Mouse (Mus musculus): ENCODE measurements around the gene Nfkb2. TPM values are rescaled to one million over a fixed set of nuclear protein-coding genes. Genes with fewer than 3 reads are reported as not detected.

Nfkb2 gene
- polyA plus RNA-seq, 2 experiments, result 2.6 to 4.5 TPM

DNA sequence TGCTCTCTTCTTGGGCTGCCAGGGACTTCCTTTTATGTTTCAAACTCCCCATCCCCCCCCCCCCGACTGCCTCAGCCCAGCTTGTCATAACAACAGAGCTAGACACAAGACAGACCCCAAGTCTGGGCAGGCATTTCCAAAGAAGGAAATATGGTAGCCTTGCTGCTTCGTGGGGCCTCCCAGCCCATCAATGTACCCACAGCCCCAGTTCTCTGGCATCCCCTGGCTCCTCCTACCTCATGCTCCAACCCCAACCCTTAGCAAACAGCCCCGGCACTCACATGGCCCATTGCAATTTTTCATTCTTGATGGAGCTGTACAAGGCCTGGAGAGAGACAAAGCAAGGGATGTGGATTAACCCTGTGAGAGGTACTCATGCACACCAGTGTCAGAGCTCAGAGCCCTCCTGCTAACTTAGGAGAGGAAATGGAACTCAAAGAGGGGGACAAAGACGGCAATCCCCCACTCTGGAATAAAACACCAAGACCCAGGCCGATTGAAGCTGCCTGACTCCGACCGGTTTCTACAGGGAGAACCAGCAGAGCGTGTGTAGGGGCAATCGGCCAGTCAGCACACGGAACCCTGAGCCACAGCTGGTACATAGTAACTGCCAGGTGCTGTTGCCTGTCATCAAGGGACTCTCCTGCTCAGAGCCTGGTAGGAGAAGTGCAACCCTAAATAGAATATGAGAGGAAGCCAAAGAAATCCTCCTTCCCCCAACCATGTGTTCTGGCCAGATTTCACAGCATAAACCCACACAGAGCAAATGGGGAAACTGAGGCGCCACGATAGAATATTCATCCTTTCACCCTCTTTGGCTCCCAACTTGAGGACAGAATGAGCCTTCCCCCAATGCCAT lies 11.9 kb downstream of the Nfkb2 start:
- ATAC-seq (ENCODE audit: insufficient read depth) (peak; percentile 36), DNase-seq (ENCODE audit: low read depth in 3 of 3, low spot score in 3 of 3) (no peak)
- WGBS (ENCODE audit: insufficient replicate concordance), result 40% methylated on average over 12 of the region's 12 CpGs
- Histone ChIP-seq H3K36me3 (replicated peaks; ENCODE audit: control insufficient read depth, insufficient read depth, low read depth) (no peaks in the 10 kb centered on the region), H3K27ac (peak overlapping the region; percentile 90), H3K4me2 (ENCODE audit: low read depth) (peak overlapping the region; percentile 65), H3K9ac (replicated peaks) (peak overlapping the region; percentile 61), H3K4me1 (replicated peaks; ENCODE audit: control insufficient read depth in 2 of 2, insufficient read depth in 2 of 2, low read length in 1 of 2) (peaks cover 36 to 40% of the 10 kb centered on the region in 2 experiments), H3K4me3 (ENCODE audit: insufficient read depth in 1 of 2, low read depth in 2 of 2, low read length in 2 of 2) (peak overlapping the region; percentile 20 to 47), H3K27me3 (ENCODE audit: control insufficient read depth, insufficient read depth, low read length) (peaks cover 53% of the 10 kb centered on the region), H3K9me3 (ENCODE audit: control insufficient read depth, low read length) (no peaks in the 10 kb centered on the region)
- TF ChIP-seq CTCF (IDR thresholded peaks at IDR 0.05; ENCODE audit: low read depth), result no peak

DNA sequence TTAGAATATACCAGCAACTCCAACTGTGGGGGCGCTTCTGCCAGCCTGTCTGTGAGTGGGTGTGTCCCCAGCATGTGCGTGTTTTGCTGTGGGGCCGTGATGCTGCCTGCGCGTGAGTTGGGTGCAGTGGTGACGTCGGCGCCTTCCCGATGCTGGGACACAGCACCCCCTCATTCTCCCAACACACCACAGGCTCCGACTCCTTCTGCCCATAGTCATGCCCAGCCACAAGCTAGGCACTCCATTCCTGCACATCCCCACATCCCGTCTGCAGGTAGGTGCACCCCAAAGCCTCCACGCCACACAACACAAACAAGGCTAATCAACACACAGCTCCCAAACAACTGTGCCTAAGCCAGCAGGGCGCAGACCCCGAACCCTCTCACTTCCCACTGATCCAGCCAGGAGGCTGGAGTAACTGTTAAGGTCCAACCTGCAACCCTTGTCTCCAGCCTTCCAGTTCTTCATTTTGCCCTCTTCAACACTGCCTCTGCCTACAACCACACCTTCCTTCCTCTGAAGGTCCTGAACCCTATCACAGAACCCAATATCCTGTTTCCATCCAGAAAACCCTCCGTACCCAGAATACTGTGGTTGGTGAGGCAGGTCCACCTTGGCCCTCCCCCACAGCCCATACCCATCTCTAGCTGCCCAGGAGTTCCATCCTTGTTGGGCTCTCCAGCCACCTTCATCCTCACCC lies 12.9 kb downstream of the Nfkb2 start:
- no peak for DNase-seq (ENCODE audit: low read depth in 3 of 3, low spot score in 3 of 3)
- Histone ChIP-seq H3K4me2 (ENCODE audit: low read depth) (peak overlapping the region; percentile 58), H3K36me3 (replicated peaks; ENCODE audit: control insufficient read depth, insufficient read depth, low read depth) (no peaks in the 10 kb centered on the region), H3K9ac (replicated peaks) (no peak overlapping the region; the same call in 1 of the 2 replicates), H3K27me3 (ENCODE audit: control insufficient read depth, insufficient read depth, low read length) (peaks cover 63% of the 10 kb centered on the region), H3K9me3 (ENCODE audit: control insufficient read depth, low read length) (no peaks in the 10 kb centered on the region), H3K27ac (no peak overlapping the region), H3K4me3 (ENCODE audit: insufficient read depth in 1 of 2, low read depth in 2 of 2, low read length in 2 of 2) (peak overlapping the region; percentile 15 to 45; a peak in 3 of 4 replicates), H3K4me1 (replicated peaks; ENCODE audit: control insufficient read depth in 2 of 2, insufficient read depth in 2 of 2, low read length in 1 of 2) (peaks cover 36 to 40% of the 10 kb centered on the region in 2 experiments)
- WGBS (ENCODE audit: insufficient replicate concordance), result 36% methylated on average over 15 of the region's 15 CpGs
- TF ChIP-seq EP300 (IDR thresholded peaks at IDR 0.05; ENCODE audit: low read depth) (no peak), CTCF (IDR thresholded peaks at IDR 0.05; ENCODE audit: low read depth) (no peak)
- ATAC-seq (ENCODE audit: insufficient read depth), result no peak

DNA sequence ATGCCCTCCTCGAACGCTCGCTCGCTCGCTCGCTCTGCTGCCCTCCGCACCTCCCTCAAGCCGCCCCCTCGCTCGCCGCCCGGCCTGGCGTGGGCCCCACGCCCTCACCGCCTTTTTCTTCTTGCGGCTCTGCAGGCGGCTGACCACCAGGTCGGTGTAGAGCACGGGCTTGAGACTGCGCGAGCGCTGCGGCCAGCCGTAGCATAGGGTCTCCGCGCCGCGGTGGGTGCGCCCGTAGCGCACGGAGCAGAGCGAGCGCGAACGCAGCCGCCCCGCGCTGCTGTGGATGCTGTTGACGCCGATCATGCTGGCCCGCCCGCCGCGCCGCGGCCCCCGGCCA lies 13.4 kb downstream of the Nfkb2 start:
- Histone ChIP-seq H3K4me2 (ENCODE audit: low read depth) (peak overlapping the region; percentile 58), H3K27ac (no peak overlapping the region), H3K4me3 (ENCODE audit: insufficient read depth in 1 of 2, low read depth in 2 of 2, low read length in 2 of 2) (peak overlapping the region; percentile 15 to 45; a peak in 3 of 4 replicates), H3K27me3 (ENCODE audit: control insufficient read depth, insufficient read depth, low read length) (peaks cover 68% of the 10 kb centered on the region), H3K4me1 (replicated peaks; ENCODE audit: control insufficient read depth in 2 of 2, insufficient read depth in 2 of 2, low read length in 1 of 2) (peaks cover 36 to 40% of the 10 kb centered on the region in 2 experiments), H3K9ac (replicated peaks) (no peak overlapping the region; the same call in 1 of the 2 replicates), H3K9me3 (ENCODE audit: control insufficient read depth, low read length) (no peaks in the 10 kb centered on the region), H3K36me3 (replicated peaks; ENCODE audit: control insufficient read depth, insufficient read depth, low read depth) (no peaks in the 10 kb centered on the region)
- 1% methylated on average over 47 of the region's 48 CpGs for WGBS (ENCODE audit: insufficient replicate concordance)
- ATAC-seq (ENCODE audit: insufficient read depth) (no peak), DNase-seq (ENCODE audit: low read depth in 3 of 3, low spot score in 3 of 3) (no peak)
- TF ChIP-seq CTCF (IDR thresholded peaks at IDR 0.05; ENCODE audit: low read depth), result no peak
- TF ChIP-seq EP300 (IDR thresholded peaks at IDR 0.05; ENCODE audit: low read depth), result no peak

DNA sequence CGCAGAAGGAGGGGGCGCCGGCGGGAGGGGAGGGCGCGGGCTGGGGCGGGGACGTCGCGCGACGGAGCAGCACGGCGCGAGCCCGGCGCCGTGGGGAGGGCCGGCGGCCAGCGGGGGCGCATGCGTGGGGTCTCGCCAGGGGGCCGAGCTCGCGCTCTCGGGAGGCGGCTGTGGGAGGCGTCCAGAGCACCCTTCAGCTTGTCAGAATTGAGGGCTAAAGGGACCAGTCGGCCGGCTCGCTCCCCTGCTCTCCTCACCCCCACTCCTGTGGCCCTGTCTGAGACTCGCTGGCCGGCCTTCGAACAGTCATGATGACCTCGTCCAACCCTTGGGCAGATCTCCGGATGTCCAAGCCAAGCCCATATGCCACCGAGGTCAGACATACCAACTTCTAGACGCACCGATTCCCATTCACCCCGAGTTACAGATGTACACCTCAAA lies 13.9 kb downstream of the Nfkb2 start:
- Histone ChIP-seq H3K4me2 (ENCODE audit: low read depth) (peak overlapping the region; percentile 58), H3K27me3 (ENCODE audit: control insufficient read depth, insufficient read depth, low read length) (peaks cover 73% of the 10 kb centered on the region), H3K9ac (replicated peaks) (no peak overlapping the region), H3K4me1 (replicated peaks; ENCODE audit: control insufficient read depth in 2 of 2, insufficient read depth in 2 of 2, low read length in 1 of 2) (peaks cover 36 to 40% of the 10 kb centered on the region in 2 experiments), H3K36me3 (replicated peaks; ENCODE audit: control insufficient read depth, insufficient read depth, low read depth) (no peaks in the 10 kb centered on the region), H3K4me3 (ENCODE audit: insufficient read depth in 1 of 2, low read depth in 2 of 2, low read length in 2 of 2) (peak overlapping the region in 1 of 2 experiments; percentile 45; a peak in 2 of 4 replicates), H3K9me3 (ENCODE audit: control insufficient read depth, low read length) (no peaks in the 10 kb centered on the region), H3K27ac (no peak overlapping the region)
- ATAC-seq (ENCODE audit: insufficient read depth), result no peak
- TF ChIP-seq EP300 (IDR thresholded peaks at IDR 0.05; ENCODE audit: low read depth) (no peak), CTCF (IDR thresholded peaks at IDR 0.05; ENCODE audit: low read depth) (no peak)
- DNase-seq (ENCODE audit: low read depth in 3 of 3, low spot score in 3 of 3), result no peak
- WGBS (ENCODE audit: insufficient replicate concordance), result 2% methylated on average over 32 of the region's 42 CpGs
